Mouse (Mus musculus) midbrain, embryonic 15.5 days (tissue): ENCODE results near the gene Lrrc61. TPM values are rescaled to one million over a fixed set of nuclear protein-coding genes. Genes with fewer than 3 reads are reported as not detected.

Experiments used
- ATAC-seq: fragments of 200-750 bp; cut with Nextera tagmentation; replicated peaks from 2 replicates; pipeline ENCODE4 v1.8.0; 2017; ENCODE audit warnings: moderate TSS enrichment
- H3K27ac ChIP-seq: fragments of 300-500 bp; sonication (generic); 2 replicates; pipeline ENCODE4 v1.5.1; 2015; ENCODE audit warnings: mild to moderate bottlenecking, inconsistent platforms
- H3K27me3 ChIP-seq: fragments of 300-500 bp; sonication (generic); replicated peaks from 2 replicates; pipeline ENCODE4 v1.6.1; 2015; ENCODE audit warnings: inconsistent platforms
- H3K36me3 ChIP-seq: fragments of 300-500 bp; sonication (generic); replicated peaks from 2 replicates; pipeline ENCODE4 v1.6.1; 2015; ENCODE audit warnings: inconsistent platforms
- H3K4me1 ChIP-seq: fragments of 300-500 bp; sonication (generic); 2 replicates; pipeline ENCODE4 v1.6.1; 2015; ENCODE audit warnings: inconsistent platforms
- H3K4me2 ChIP-seq: fragments of 300-500 bp; sonication (generic); 2 replicates; pipeline ENCODE4 v1.6.1; 2015; ENCODE audit warnings: inconsistent platforms, mild to moderate bottlenecking, moderate library complexity
- H3K4me3 ChIP-seq: fragments of 300-500 bp; sonication (generic); 2 replicates; pipeline ENCODE4 v1.5.1; 2015; ENCODE audit warnings: mild to moderate bottlenecking, inconsistent platforms
- H3K9ac ChIP-seq: fragments of 300-500 bp; sonication (generic); 2 replicates; pipeline ENCODE4 v1.6.1; 2015; ENCODE audit warnings: mild to moderate bottlenecking, inconsistent platforms
- H3K9me3 ChIP-seq: fragments of 300-500 bp; sonication (generic); 2 replicates; pipeline ENCODE4 v1.6.1; 2016; ENCODE audit warnings: inconsistent platforms
- WGBS: fragments of 180-500 bp; shearing (Covaris S2); methylation state at CpG from one replicate; pipeline ENCODE4 v1.1.7; 2015; ENCODE audit warnings: mixed read lengths; 5-methylcytosine and 5-hydroxymethylcytosine counted together
- polyA plus RNA-seq: library from polyadenylated mRNA; unstranded; fragments of >200 nt; fragmentation: Nextera tagmentation; extraction: Ambion mirVana; gene quantifications from 2 replicates; pipeline ENCODE4 v1.2.1, GENCODE M21; 2015

Gene Lrrc61
- polyA plus RNA-seq, 1 experiment from 2014 or later: 27.9 TPM

DNA sequence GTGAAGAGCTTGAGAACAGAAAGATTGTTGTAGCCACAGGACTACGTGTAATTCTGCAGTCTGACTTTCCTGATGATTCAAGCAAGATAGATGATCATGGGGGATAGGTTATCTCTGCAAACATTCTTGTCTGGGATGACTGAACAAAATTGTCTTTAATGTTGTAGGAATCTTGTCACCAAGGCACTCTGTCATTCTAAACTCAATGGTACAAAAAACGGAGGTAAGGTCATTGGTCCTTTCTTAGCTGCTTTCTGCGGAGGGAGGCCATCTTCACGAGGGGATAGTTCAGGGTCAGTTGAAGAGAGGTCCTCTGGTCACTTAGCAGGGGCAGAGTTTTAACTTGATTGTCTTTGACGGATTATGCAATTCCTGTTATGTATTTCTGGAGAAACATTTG, 24.1 kb downstream of the Lrrc61 start:
- Histone ChIP-seq H3K27ac (no peak overlapping the region), H3K27me3 (no peaks in the 10 kb centered on the region), H3K4me2 (no peak overlapping the region), H3K9me3 (no peaks in the 10 kb centered on the region), H3K4me3 (no peak overlapping the region), H3K4me1 (no peaks in the 10 kb centered on the region), H3K9ac (no peak overlapping the region), H3K36me3 (no peaks in the 10 kb centered on the region)
- WGBS: 68% methylated on average over 5 of the region's 5 CpGs
- no peak for ATAC-seq

DNA sequence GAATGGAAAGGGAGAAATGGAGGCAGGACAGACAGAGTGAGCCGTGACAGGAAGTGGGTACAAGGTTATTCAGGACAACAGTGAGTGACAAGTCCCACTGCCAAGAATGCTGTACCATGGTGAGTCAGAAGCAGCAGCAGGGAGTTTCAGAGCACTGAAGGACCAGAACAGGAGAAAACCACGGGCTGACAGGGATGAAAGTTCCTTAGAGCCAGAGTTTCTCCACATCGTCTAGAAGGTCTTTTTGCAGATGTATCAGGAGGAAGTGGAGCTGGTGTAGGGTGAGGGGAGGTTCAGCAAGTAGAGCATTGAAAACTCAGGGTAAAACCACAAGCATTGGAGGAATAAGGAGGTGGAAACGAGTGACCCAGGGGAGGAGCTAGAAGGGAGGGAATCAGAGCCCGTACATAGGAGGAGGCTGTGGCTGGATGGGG, 24.6 kb downstream of the Lrrc61 start:
- 48% methylated on average over 5 of the region's 5 CpGs for WGBS
- Histone ChIP-seq H3K36me3 (no peaks in the 10 kb centered on the region), H3K4me1 (no peaks in the 10 kb centered on the region), H3K9me3 (no peaks in the 10 kb centered on the region), H3K4me2 (no peak overlapping the region), H3K27ac (no peak overlapping the region), H3K9ac (no peak overlapping the region), H3K27me3 (no peaks in the 10 kb centered on the region), H3K4me3 (no peak overlapping the region)
- no peak for ATAC-seq

DNA sequence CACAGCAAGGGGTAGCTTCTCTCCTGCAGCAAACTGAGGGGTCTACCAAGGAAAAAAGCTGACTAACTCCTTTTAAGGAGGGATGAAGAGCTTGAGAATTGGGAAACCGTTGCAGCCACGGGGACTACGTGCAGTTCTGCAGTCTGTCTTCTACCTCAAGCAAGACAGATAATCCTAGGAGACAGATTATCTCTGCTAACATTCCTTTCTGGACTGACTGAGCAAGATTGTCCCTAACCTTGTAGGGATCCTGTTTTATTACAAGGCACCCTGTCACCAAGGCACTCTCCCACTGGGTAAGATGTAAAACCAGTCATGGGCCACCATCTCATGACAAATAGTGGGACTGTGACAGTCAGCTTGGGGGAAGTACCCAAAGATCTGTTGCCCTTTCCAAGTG, 26.7 kb downstream of the Lrrc61 start:
- ATAC-seq: no peak
- Histone ChIP-seq H3K4me2 (no peak overlapping the region), H3K4me1 (no peaks in the 10 kb centered on the region), H3K9ac (no peak overlapping the region), H3K4me3 (no peak overlapping the region), H3K27me3 (no peaks in the 10 kb centered on the region), H3K36me3 (no peaks in the 10 kb centered on the region), H3K27ac (no peak overlapping the region), H3K9me3 (no peaks in the 10 kb centered on the region)
- WGBS: 28% methylated on average over 3 of the region's 3 CpGs

GRCm38 (mm10) chr6:48582037-48582436, 27.4 kb downstream of the Lrrc61 start:
- Histone ChIP-seq H3K36me3 (no peaks in the 10 kb centered on the region), H3K9me3 (no peaks in the 10 kb centered on the region), H3K27ac (no peak overlapping the region), H3K4me2 (no peak overlapping the region), H3K4me1 (no peaks in the 10 kb centered on the region), H3K9ac (no peak overlapping the region), H3K4me3 (no peak overlapping the region), H3K27me3 (no peaks in the 10 kb centered on the region)
- 0 out of 2 replicates have a peak, but pooled peaks have one; percentile 30 for ATAC-seq
- WGBS: 79% methylated on average over 3 of the region's 3 CpGs

DNA sequence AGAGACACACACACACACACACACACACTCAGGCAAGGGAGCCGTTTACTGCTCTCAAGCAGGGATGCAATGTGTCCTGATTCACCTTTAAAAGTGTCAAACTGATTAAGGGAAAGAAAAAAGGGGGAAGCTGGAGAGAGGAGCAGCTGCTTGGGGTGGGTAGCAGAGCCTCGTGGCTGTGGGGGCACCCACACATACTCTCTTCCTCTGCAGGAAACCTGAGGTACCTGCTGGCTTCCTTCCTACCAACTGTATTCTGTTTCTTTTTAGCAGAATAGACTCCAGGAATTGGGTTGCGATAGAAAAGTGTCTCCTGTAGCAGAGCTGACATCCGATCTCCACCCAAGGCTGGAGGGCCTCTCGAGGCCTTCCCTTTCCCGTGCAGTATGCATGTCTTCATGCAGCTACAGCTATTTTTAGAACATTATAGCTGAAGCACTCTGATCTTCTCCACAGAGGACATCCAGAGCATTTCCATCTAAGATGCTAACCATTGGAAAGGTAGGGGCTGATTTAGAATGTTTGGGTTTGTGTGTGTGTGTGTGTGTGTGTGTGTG, 34.7 kb downstream of the Lrrc61 start, which contains the start of gene Gm45021:
Gene Gm45021 (plus strand): TSS at position 417 of the 557 bp plus-strand sequence.
- Histone ChIP-seq H3K27ac (no peak within 1 kb of the TSS), H3K4me2 (no peak within 1 kb of the TSS), H3K9me3 (no peaks in the 10 kb centered on the region), H3K27me3 (no peaks in the 10 kb centered on the region), H3K4me3 (no peak within 1 kb of the TSS), H3K9ac (no peak within 1 kb of the TSS), H3K4me1 (peaks cover 6% of the 10 kb centered on the region), H3K36me3 (no peaks in the 10 kb centered on the region)
- WGBS: 79% methylated on average over 6 of the region's 6 CpGs
- no peak for ATAC-seq

GRCm38 (mm10) chr6:48591221-48591845, 36.7 kb downstream of the Lrrc61 start:
- Histone ChIP-seq H3K36me3 (peaks cover 6% of the 10 kb centered on the region), H3K4me1 (peaks cover 18% of the 10 kb centered on the region), H3K27ac (no peak overlapping the region), H3K4me3 (no peak overlapping the region), H3K9me3 (peaks cover 4% of the 10 kb centered on the region), H3K27me3 (no peaks in the 10 kb centered on the region), H3K4me2 (no peak overlapping the region), H3K9ac (no peak overlapping the region)
- ATAC-seq: no peak
- WGBS: 84% methylated on average over 3 of the region's 3 CpGs

- Histone ChIP-seq H3K9me3 (peaks cover 9% of the 10 kb centered on the region), H3K27ac (no peak overlapping the region), H3K27me3 (no peaks in the 10 kb centered on the region), H3K9ac (no peak overlapping the region), H3K36me3 (peaks cover 12% of the 10 kb centered on the region), H3K4me3 (no peak overlapping the region), H3K4me2 (no peak overlapping the region), H3K4me1 (peaks cover 18% of the 10 kb centered on the region)
- 89% methylated on average over 6 of the region's 6 CpGs for WGBS
- no peak for ATAC-seq
Observed at GRCm38 (mm10) chr6:48591871-48592270, 37.3 kb downstream of the Lrrc61 start.

- Histone ChIP-seq H3K4me1 (peaks cover 18% of the 10 kb centered on the region), H3K4me3 (peak within 1 kb of the TSS; percentile 81), H3K27ac (peak within 1 kb of the TSS; percentile 95), H3K27me3 (no peaks in the 10 kb centered on the region), H3K36me3 (peaks cover 27% of the 10 kb centered on the region), H3K9ac (peak within 1 kb of the TSS; percentile 86), H3K9me3 (peaks cover 13% of the 10 kb centered on the region), H3K4me2 (peak within 1 kb of the TSS; percentile 61)
- 4% methylated on average over 45 of the region's 45 CpGs for WGBS
- ATAC-seq: peak; percentile 95
Observed at GRCm38 (mm10) chr6:48593158-48594042, 38.8 kb downstream of the Lrrc61 start, which contains the start of the genes Repin1 and Gm44965. Repin1 (plus strand) TSS chr6:48593883. Gm44965 (plus strand) TSS chr6:48593941.

GRCm38 (mm10) chr6:48594043-48594738, 39.6 kb downstream of the Lrrc61 start:
- H3K4me3 ChIP-seq: peak overlapping the region; percentile 81
- peaks cover 33% of the 10 kb centered on the region for H3K36me3 ChIP-seq
- ATAC-seq: peak; percentile 88
- H3K27me3 ChIP-seq: no peaks in the 10 kb centered on the region
- peaks cover 13% of the 10 kb centered on the region for H3K9me3 ChIP-seq
- under 1% methylated on average over 41 of the region's 41 CpGs for WGBS
- H3K27ac ChIP-seq: peak overlapping the region; percentile 95
- H3K4me2 ChIP-seq: peak overlapping the region; percentile 61
- peak overlapping the region; percentile 86 for H3K9ac ChIP-seq
- peaks cover 18% of the 10 kb centered on the region for H3K4me1 ChIP-seq

- Histone ChIP-seq H3K4me3 (peak overlapping the region; percentile 81), H3K4me2 (peak overlapping the region; percentile 61), H3K9ac (no peak overlapping the region), H3K36me3 (peaks cover 42% of the 10 kb centered on the region), H3K9me3 (peaks cover 13% of the 10 kb centered on the region), H3K27ac (no peak overlapping the region), H3K4me1 (peaks cover 18% of the 10 kb centered on the region), H3K27me3 (no peaks in the 10 kb centered on the region)
- no peak for ATAC-seq
- WGBS: 24% methylated on average over 1 of the region's 1 CpGs
Observed at GRCm38 (mm10) chr6:48595278-48595677, 40.7 kb downstream of the Lrrc61 start.

DNA sequence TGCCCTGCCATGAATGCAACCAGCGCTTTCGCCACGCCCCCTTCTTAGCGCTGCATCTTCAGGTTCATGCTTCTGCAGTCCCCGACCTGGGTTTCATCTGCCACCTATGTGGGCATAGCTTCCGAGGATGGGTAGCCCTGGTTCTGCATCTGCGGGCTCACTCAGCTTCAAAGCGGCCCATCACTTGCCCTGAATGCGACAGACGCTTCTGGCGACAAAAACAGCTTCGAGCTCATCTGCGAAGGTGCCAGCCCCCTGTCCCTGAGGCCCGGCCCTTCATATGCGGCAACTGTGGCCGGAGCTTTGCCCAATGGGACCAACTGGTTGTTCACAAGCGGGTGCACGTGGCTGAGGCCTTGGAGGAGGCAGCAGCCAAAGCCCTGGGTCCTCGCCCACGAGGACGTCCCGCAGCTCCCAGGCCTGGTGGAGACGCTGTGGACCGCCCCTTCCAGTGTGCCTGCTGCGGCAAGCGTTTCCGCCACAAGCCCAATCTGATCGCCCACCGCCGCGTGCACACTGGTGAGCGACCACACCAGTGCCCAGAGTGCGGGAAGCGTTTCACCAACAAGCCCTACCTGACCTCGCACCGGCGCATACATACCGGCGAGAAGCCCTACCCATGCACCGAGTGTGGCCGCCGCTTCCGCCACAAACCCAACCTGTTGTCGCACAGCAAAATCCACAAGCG, 42.1 kb downstream of the Lrrc61 start:
- H3K9ac ChIP-seq: no peak overlapping the region
- peaks cover 29% of the 10 kb centered on the region for H3K4me1 ChIP-seq
- no peak overlapping the region for H3K27ac ChIP-seq
- no peaks in the 10 kb centered on the region for H3K27me3 ChIP-seq
- no peak for ATAC-seq
- H3K4me3 ChIP-seq: no peak overlapping the region
- H3K36me3 ChIP-seq: peaks cover 42% of the 10 kb centered on the region
- 96% methylated on average over 45 of the region's 45 CpGs for WGBS
- no peak overlapping the region for H3K4me2 ChIP-seq
- peaks cover 13% of the 10 kb centered on the region for H3K9me3 ChIP-seq
